Mouse (Mus musculus) bone marrow macrophage, adult 2 months (primary cell): ENCODE results near the gene P3h2. TPM values are rescaled to one million over a fixed set of nuclear protein-coding genes. Genes with fewer than 3 reads are reported as not detected.

ENCODE experiments used
- H3K27ac ChIP-seq: 2 replicates; pipeline ENCODE4 v1.5.1; 2012; ENCODE audit warnings: low read depth, low read length; ENCODE audit not compliant: insufficient read depth
- H3K4me1 ChIP-seq: 2 replicates; pipeline ENCODE4 v1.6.1; 2012; ENCODE audit warnings: low read length; ENCODE audit not compliant: control insufficient read depth, insufficient read depth
- H3K4me3 ChIP-seq: 2 replicates; pipeline ENCODE4 v1.5.1; 2012; ENCODE audit warnings: mild to moderate bottlenecking, low read length, moderate library complexity; ENCODE audit not compliant: insufficient read depth
- CTCF ChIP-seq: IDR thresholded peaks from 2 replicates; pipeline ENCODE4 v1.5.1; 2012; ENCODE audit warnings: low read depth, mild to moderate bottlenecking, low read length, moderate library complexity
- POLR2A ChIP-seq: IDR thresholded peaks from 2 replicates; pipeline ENCODE4 v1.6.1; 2012; ENCODE audit warnings: mild to moderate bottlenecking, low read depth, low read length, borderline replicate concordance
- polyA plus RNA-seq: library from polyadenylated mRNA; stranded (reverse); fragments of >200 nt; gene quantifications from 2 replicates; pipeline ENCODE4 v1.2.4, GENCODE M21; 2012; ENCODE audit not compliant: missing spikeins, insufficient read depth, insufficient read length

The P3h2 gene
- polyA plus RNA-seq: not detected in 2 replicates

- Histone ChIP-seq H3K4me1 (no peaks in the 10 kb centered on the region), H3K4me3 (peak within 1 kb of the TSS; percentile 37), H3K27ac (no peak within 1 kb of the TSS)
- TF ChIP-seq POLR2A (no peak), CTCF (no peak)
Observed at GRCm38 (mm10) chr16:26105115-26105974, at the start of gene P3h2. P3h2 (minus strand) TSS chr16:26105784.

GRCm38 (mm10) chr16:26152258-26152657 is 46.7 kb upstream of the P3h2 start:
- no peaks in the 10 kb centered on the region for H3K4me1 ChIP-seq
- TF ChIP-seq POLR2A (no peak), CTCF (no peak)
- H3K27ac ChIP-seq: no peak overlapping the region
- no peak overlapping the region for H3K4me3 ChIP-seq

GRCm38 (mm10) chr16:26150943-26151342 is 45.4 kb upstream of the P3h2 start:
- Histone ChIP-seq H3K4me3 (no peak overlapping the region), H3K27ac (no peak overlapping the region), H3K4me1 (no peaks in the 10 kb centered on the region)
- TF ChIP-seq POLR2A (no peak), CTCF (no peak)

DNA sequence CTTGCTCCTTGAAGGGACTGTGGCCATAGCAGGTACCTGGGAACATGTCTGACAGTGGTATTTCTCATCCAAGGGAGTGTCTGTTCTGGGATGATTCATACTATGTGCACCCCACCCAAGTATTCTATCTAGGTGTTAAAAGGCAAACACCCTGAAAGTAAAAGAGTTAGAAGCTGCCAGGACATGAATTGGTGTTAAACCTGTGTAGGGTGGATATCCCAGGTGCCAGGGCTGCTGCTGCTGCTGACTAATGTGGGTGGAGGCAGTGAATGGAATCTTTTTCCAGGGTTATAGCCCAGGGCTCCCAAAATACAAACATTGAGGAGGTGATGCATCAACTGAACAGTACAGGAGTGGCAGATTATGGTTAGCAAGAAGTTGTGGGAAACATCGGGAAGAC is 41.3 kb upstream of the P3h2 start:
- Histone ChIP-seq H3K4me1 (no peaks in the 10 kb centered on the region), H3K4me3 (no peak overlapping the region), H3K27ac (no peak overlapping the region)
- TF ChIP-seq POLR2A (no peak), CTCF (no peak)

- H3K4me1 ChIP-seq: no peaks in the 10 kb centered on the region
- no peak overlapping the region for H3K27ac ChIP-seq
- H3K4me3 ChIP-seq: no peak overlapping the region
- no peak for TF ChIP-seq CTCF
- no peak for TF ChIP-seq POLR2A
Observed at GRCm38 (mm10) chr16:26131126-26131525, 25.5 kb upstream of the P3h2 start.

DNA sequence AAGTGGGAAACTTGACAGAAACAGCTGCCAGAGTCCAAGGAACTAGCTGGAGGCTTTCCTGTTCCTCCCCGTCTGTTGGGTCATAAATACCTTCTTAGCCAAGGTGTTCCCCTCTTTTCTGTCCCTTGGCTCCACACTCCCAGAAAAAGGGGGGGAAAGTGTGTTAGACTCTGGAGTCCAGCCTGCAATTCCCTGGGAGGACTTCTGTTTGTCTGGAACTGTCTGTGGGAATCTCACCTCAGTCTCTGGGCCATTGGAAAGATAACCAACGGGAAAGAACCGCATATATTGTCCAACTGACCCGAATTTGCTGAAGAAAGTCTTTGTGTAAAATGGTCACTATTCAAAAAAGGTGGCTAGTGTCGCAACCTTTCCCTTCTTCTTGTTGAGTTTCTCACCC is 1.0 kb upstream of the P3h2 start:
- TF ChIP-seq CTCF (no peak), POLR2A (no peak)
- H3K4me1 ChIP-seq: no peaks in the 10 kb centered on the region

GRCm38 (mm10) chr16:26106041-26106617 is 545 bp upstream of the P3h2 start:
- Histone ChIP-seq H3K4me1 (no peaks in the 10 kb centered on the region), H3K4me3 (no peak overlapping the region), H3K27ac (no peak overlapping the region)
- no peak for TF ChIP-seq POLR2A
- TF ChIP-seq CTCF: no peak

More for the DNA sequence above, 1.0 kb upstream of the P3h2 start:
- no peak overlapping the region for H3K4me3 ChIP-seq
- H3K27ac ChIP-seq: no peak overlapping the region

- no peak overlapping the region for H3K27ac ChIP-seq
- no peak overlapping the region for H3K4me3 ChIP-seq
- no peaks in the 10 kb centered on the region for H3K4me1 ChIP-seq
- TF ChIP-seq POLR2A (no peak), CTCF (no peak)
Observed at GRCm38 (mm10) chr16:26104274-26104673, 1.3 kb downstream of the P3h2 start.

GRCm38 (mm10) chr16:26102856-26103255 is 2.7 kb downstream of the P3h2 start:
- no peak for TF ChIP-seq POLR2A
- no peak for TF ChIP-seq CTCF
- Histone ChIP-seq H3K4me1 (no peaks in the 10 kb centered on the region), H3K27ac (no peak overlapping the region), H3K4me3 (no peak overlapping the region)

DNA sequence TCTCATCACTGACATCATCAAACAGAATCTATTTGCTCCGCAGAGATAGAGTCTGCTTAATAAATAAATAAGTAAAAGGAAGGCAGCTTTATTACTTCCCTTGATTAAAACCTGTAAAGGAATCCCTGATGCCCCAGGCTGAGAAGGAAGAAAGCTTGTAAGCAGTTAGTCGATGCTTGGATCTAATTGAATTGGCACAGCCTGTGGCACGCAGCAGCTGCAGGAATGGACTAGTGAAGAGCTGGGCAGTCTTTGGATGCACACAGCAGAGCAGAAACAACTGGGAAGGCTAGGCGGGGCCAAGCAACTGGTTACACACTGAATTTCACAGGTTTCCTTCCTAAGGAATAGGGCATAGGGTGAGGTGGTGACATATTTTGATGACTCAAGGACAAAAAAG is 5.4 kb downstream of the P3h2 start:
- no peak overlapping the region for H3K4me3 ChIP-seq
- TF ChIP-seq POLR2A (no peak), CTCF (no peak)
- no peak overlapping the region for H3K27ac ChIP-seq
- no peaks in the 10 kb centered on the region for H3K4me1 ChIP-seq
